Mouse (Mus musculus) small intestine, adult 2 months (tissue): ENCODE measurements around the gene Nlrp6. TPM values are rescaled to one million over a fixed set of nuclear protein-coding genes. Genes with fewer than 3 reads are reported as not detected.
"Not testable (repeated sequence)": the region's sequence is repeated elsewhere in the genome, so short reads cannot be mapped to it uniquely, and the experiment has no call there.

Experiments used
- H3K27ac ChIP-seq: fragments of 200-500 bp; 2 replicates; pipeline ENCODE4 v1.5.1; 2012; ENCODE audit warnings: low read depth, low read length, control low read depth, inconsistent platforms; ENCODE audit not compliant: insufficient read depth
- H3K27me3 ChIP-seq: fragments of 200-500 bp; 2 replicates; pipeline ENCODE4 v1.6.1; 2012; ENCODE audit warnings: mild to moderate bottlenecking, moderate library complexity, low read length, inconsistent platforms; ENCODE audit not compliant: control insufficient read depth, insufficient read depth
- H3K36me3 ChIP-seq: fragments of 200-500 bp; 2 replicates; pipeline ENCODE4 v1.6.1; 2012; ENCODE audit warnings: mild to moderate bottlenecking, low read length, control low read depth, inconsistent platforms; ENCODE audit not compliant: control insufficient read depth, insufficient read depth
- H3K4me1 ChIP-seq: fragments of 200-500 bp; 2 replicates; pipeline ENCODE4 v1.6.1; 2012; ENCODE audit warnings: low read length, inconsistent platforms, mixed read lengths; ENCODE audit not compliant: control insufficient read depth, insufficient read depth, insufficient read length
- H3K4me3 ChIP-seq: fragments of 200-500 bp; 2 replicates; pipeline ENCODE4 v1.5.1; 2012; ENCODE audit warnings: low read depth, mild to moderate bottlenecking, control low read depth, inconsistent platforms, low read length, moderate library complexity
- CTCF ChIP-seq: fragments of 200-500 bp; IDR thresholded peaks from 2 replicates; pipeline ENCODE4 v1.5.1; 2012; ENCODE audit warnings: low read depth, mild to moderate bottlenecking, control low read depth, inconsistent platforms, low read length, moderate library complexity, mixed read lengths; ENCODE audit not compliant: insufficient replicate concordance, insufficient read length; ENCODE audit errors: extremely low read depth
- POLR2A ChIP-seq: fragments of 200-500 bp; IDR thresholded peaks from 2 replicates; pipeline ENCODE4 v1.6.1; 2012; ENCODE audit warnings: low read depth, mild to moderate bottlenecking, control low read depth, inconsistent platforms, low read length, moderate library complexity
- WGBS: fragments of 180-500 bp; shearing (Covaris S2); methylation state at CpG from one replicate; pipeline ENCODE4 v1.1.7; 2018; 5-methylcytosine and 5-hydroxymethylcytosine counted together
- polyA plus RNA-seq: library from polyadenylated mRNA; depleted of rRNA; stranded (reverse); fragments of >200 nt; gene quantifications from 2 replicates; pipeline ENCODE4 v1.2.3, GENCODE M21; 2012; rRNA removed

The Nlrp6 gene
- polyA plus RNA-seq, 1 experiment = 110 TPM

DNA sequence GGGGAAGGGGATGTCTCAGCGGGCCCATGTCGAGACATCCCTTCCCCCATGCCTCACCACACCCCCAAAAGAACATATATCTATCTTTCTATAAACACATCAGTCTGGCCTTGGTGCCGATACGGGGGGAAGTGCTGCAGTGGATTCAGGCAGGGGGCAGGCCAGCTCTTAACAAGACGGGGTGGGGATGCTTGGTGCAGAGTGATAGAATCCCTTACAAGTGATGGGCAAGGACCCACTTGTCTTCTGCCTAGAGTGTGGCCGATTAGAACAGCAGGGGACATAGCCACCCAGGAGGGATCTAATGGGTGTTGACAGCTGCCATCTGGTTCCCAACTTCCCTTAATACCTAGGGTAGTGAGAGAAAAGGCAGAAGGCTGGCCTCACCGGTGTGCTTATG, 50.2 kb downstream of the Nlrp6 start:
- WGBS = 72% methylated on average over 7 of the region's 7 CpGs
- H3K4me1 ChIP-seq = peaks cover 7% of the 10 kb centered on the region
- H3K27ac ChIP-seq = peak overlapping the region; percentile 89
- no peaks in the 10 kb centered on the region for H3K36me3 ChIP-seq
- TF ChIP-seq POLR2A (no peak), CTCF (no peak)
- H3K27me3 ChIP-seq = no peaks in the 10 kb centered on the region
- H3K4me3 ChIP-seq = no peak overlapping the region

DNA sequence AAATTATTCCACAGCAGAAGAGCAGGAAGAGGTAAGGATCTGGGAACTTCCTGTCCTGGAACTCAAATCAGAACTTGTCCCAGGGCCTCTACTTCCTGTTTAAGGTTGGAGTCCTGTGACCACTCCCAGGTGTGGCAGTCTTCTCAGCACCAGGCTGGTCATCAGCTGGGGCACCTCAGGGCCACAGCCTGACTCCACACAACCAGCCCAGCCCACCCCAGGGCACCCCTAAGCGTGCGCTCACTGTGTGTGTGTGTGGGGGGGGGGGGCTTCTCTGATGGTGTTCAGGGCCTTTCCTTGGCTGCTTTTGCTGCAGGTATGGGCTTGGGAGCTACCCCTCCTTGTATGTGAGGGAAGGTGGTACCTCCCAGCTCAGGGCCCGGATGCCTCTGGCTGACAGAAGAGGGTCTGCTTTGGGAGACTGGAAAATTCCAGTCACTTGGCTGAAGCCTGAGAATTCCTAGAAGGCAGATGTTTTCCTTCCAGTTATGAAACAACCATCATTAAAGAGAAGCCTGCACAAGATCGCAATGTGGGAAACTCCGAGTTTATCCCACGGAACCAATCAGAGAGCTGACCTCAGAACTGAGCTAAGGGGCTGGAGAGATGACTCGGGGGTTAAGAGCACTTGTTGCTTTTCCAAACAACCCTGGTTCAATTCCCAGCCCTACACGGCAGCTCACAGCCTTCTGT, 50.9 kb downstream of the Nlrp6 start:
- Histone ChIP-seq H3K36me3 (no peaks in the 10 kb centered on the region), H3K27me3 (no peaks in the 10 kb centered on the region), H3K27ac (peak overlapping the region; percentile 89), H3K4me1 (peaks cover 7% of the 10 kb centered on the region), H3K4me3 (no peak overlapping the region)
- 77% methylated on average over 8 of the region's 8 CpGs for whole genome bisulfite sequencing
- no peak for TF ChIP-seq CTCF
- TF ChIP-seq POLR2A = no peak

DNA sequence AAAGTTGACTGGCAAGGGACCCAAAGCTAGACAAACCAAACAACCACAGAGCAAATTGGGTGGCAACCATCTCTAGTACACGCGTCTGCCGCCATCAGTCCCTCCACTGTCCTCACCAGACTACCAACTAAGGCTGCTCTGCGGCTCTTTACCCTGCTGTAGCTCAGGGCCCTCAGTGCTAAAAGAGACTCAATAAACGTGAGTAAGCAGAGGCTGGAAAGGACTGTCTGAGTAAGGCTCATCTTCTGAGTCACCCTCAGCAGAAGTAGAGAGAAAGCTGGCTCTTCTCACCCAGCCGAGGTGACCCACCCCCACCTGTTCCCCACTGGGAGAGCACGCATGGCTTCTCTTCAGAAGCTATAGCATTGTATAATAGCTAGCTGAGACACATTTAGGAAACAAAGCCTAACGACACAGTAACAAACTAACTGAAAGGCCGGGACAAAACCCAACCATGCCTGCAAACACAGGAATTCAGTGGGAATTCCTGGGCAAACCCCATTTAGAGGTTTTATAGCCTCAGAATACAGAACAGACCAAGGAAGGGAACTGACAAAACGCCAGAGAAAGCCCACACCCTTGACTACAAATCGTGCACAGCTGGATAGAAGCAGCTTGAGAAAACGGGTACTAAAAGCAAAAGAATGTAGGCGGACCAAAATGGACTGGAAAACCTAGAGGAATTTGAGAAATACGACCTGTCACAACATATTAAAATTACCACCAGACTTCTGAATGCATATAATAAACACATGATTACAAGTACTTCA, 52.9 kb downstream of the Nlrp6 start:
- H3K27me3 ChIP-seq = no peaks in the 10 kb centered on the region
- no peak overlapping the region for H3K27ac ChIP-seq
- peaks cover 7% of the 10 kb centered on the region for H3K4me1 ChIP-seq
- TF ChIP-seq POLR2A (no peak), CTCF (no peak)
- 74% methylated on average over 14 of the region's 14 CpGs for WGBS
- H3K4me3 ChIP-seq = no peak overlapping the region
- H3K36me3 ChIP-seq = no peaks in the 10 kb centered on the region

DNA sequence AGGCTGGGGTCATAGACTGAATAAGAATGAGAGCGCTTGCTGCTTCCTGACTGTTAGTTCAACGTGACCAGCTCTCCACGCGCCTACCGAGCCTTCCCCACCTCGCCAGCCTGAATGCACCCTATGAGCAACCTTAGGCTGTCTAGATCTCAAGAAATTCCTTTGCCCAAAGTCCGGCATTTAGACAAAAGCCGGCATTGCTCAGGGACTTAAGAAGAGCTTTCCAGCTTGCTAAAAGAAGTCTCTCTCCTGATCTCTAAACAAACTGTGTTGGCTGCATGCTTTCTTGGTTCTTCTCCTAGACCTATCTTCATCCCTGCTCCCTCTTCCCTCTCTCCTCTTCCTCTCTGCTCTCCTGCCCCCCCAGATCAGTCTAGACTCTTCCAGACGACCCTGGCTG, 54.2 kb downstream of the Nlrp6 start:
- H3K27ac ChIP-seq = no peak overlapping the region
- TF ChIP-seq POLR2A (no peak), CTCF (no peak)
- no peak overlapping the region for H3K4me3 ChIP-seq
- no peaks in the 10 kb centered on the region for H3K27me3 ChIP-seq
- no peaks in the 10 kb centered on the region for H3K36me3 ChIP-seq
- 53% methylated on average over 9 of the region's 9 CpGs for WGBS
- peaks cover 7% of the 10 kb centered on the region for H3K4me1 ChIP-seq

DNA sequence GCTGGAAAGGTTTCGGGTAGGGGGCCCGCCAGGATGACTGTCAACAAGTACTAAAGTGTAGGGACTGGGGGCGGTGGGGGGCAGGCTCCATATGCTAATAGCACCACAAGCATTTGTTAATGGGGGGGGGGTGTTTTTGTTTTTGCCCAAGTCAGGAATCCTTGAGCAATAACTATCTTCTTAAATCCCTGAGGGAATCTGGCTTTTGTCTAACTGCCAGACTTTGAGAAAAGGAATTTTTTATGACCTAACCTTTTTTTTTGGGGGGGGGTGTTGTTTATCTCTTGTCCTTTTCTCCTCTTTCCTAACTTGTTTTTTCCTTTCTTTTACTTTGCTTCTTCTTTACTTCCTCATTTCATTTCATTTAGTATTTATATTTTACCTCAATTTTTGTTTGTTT, 54.8 kb downstream of the Nlrp6 start:
- WGBS = 86% methylated on average over 3 of the region's 3 CpGs
- Histone ChIP-seq H3K4me1 (peaks cover 7% of the 10 kb centered on the region), H3K27ac (no peak overlapping the region), H3K4me3 (no peak overlapping the region), H3K36me3 (no peaks in the 10 kb centered on the region), H3K27me3 (no peaks in the 10 kb centered on the region)
- TF ChIP-seq CTCF (no peak), POLR2A (no peak)

DNA sequence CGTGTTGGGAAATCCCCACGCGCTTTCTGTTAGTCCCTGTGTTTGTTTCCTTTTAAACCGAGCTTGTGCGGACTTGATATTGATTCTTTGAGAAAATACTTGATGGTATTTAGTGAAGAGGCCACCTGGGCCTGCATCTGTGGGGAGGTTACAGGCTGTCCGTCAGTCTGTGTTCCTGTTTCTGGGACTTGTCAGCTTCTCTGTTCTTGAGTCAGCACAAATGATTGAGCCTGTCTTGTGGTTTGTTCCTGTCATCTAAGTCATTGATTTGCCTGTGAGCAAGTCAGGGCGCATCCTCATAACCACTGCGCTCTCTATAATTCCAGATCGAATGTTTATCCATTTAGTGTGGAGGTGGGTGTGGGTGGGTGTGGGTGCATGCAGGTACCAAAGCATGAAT, 56.0 kb downstream of the Nlrp6 start:
- WGBS = 86% methylated on average over 9 of the region's 9 CpGs
- not testable (repeated sequence) for H3K4me3 ChIP-seq

More for the DNA sequence above, 56.0 kb downstream of the Nlrp6 start:
- H3K27me3 ChIP-seq, H3K4me1 ChIP-seq, H3K36me3 ChIP-seq, H3K27ac ChIP-seq: not testable (repeated sequence)

Other genes with a start within 250 kb of the Nlrp6 start
- not detected in 2 replicates for gene Olfr45, start 239.0 kb upstream of the Nlrp6 start, polyA plus RNA-seq
- gene Olfr541, start 223.6 kb upstream of the Nlrp6 start, polyA plus RNA-seq = not detected in 2 replicates
- 0.09 and 0.13 TPM in 2 replicates for gene Cyp2e1, start 157.2 kb upstream of the Nlrp6 start, polyA plus RNA-seq
- gene Syce1, start 133.1 kb upstream of the Nlrp6 start, polyA plus RNA-seq = not detected in 2 replicates
- gene Zfp941, start 98.7 kb upstream of the Nlrp6 start, polyA plus RNA-seq = not detected in 2 replicates
- 36.7 and 37.3 TPM in 2 replicates for gene Urah, start 85.9 kb upstream of the Nlrp6 start, polyA plus RNA-seq
- gene Scgb1c1, start 75.4 kb upstream of the Nlrp6 start, polyA plus RNA-seq = not detected in 2 replicates
- not detected in 2 replicates for gene Odf3, start 73.1 kb upstream of the Nlrp6 start, polyA plus RNA-seq
- not detected in 2 replicates for gene Gm45785, start 64.6 kb upstream of the Nlrp6 start, polyA plus RNA-seq
- gene Ric8a, start 63.9 kb upstream of the Nlrp6 start, polyA plus RNA-seq = 47.5 and 95.5 TPM in 2 replicates
- gene Bet1l, start 63.3 kb upstream of the Nlrp6 start, polyA plus RNA-seq = 10.4 and 17.1 TPM in 2 replicates
- gene Psmd13, start 38.9 kb upstream of the Nlrp6 start, polyA plus RNA-seq = 33.5 and 55.7 TPM in 2 replicates
- gene Sirt3, start 38.6 kb upstream of the Nlrp6 start, polyA plus RNA-seq = 13.6 and 20.4 TPM in 2 replicates
- 1.1 and 1.2 TPM in 2 replicates for gene Cox8b, start 20.5 kb upstream of the Nlrp6 start, polyA plus RNA-seq
- gene Pgghg, start 20.5 kb downstream of the Nlrp6 start, polyA plus RNA-seq = 10.8 and 15.1 TPM in 2 replicates
- 0.56 and 0.87 TPM in 2 replicates for gene Ifitm5, start 29.4 kb downstream of the Nlrp6 start, polyA plus RNA-seq
- gene Gm45717, start 35.0 kb downstream of the Nlrp6 start, polyA plus RNA-seq = 1.1 TPM in 1 of 2 replicates, not detected in the other
- 263 and 363 TPM in 2 replicates for gene Ifitm2, start 35.1 kb downstream of the Nlrp6 start, polyA plus RNA-seq
- gene Ifitm1, start 46.3 kb downstream of the Nlrp6 start, polyA plus RNA-seq = 107 and 120 TPM in 2 replicates
- 101 and 147 TPM in 2 replicates for gene Ifitm3, start 89.9 kb downstream of the Nlrp6 start, polyA plus RNA-seq
- gene Ifitm6, start 97.0 kb downstream of the Nlrp6 start, polyA plus RNA-seq = 2.5 and 3.1 TPM in 2 replicates
- not detected in 2 replicates for gene Gm17387, start 108.2 kb downstream of the Nlrp6 start, polyA plus RNA-seq
- gene B4galnt4, start 140.2 kb downstream of the Nlrp6 start, polyA plus RNA-seq = 5.4 and 15.8 TPM in 2 replicates
- 87.5 and 236 TPM in 2 replicates for gene Pkp3, start 157.3 kb downstream of the Nlrp6 start, polyA plus RNA-seq
- gene Sigirr, start 179.7 kb downstream of the Nlrp6 start, polyA plus RNA-seq = 19.8 and 38.3 TPM in 2 replicates
- 38.2 and 74.3 TPM in 2 replicates for gene Ano9, start 196.9 kb downstream of the Nlrp6 start, polyA plus RNA-seq
- 17.5 and 26.3 TPM in 2 replicates for gene Ptdss2, start 201.5 kb downstream of the Nlrp6 start, polyA plus RNA-seq